Mouse (Mus musculus) cortical plate, adult 2 months (tissue): ENCODE measurements at regions not wholly inside any gene's neighbourhood (a gene's known extent, or its start where the extent isn't known, plus 50 kb on each side); places are given as distances from the start of the nearest gene placed in this dataset.

Experiments used
- CTCF ChIP-seq: fragments of 200-500 bp; IDR thresholded peaks from 2 replicates; pipeline ENCODE4 v1.5.1; 2011; ENCODE audit warnings: mild to moderate bottlenecking, control low read depth, low read length; ENCODE audit not compliant: insufficient read depth; ENCODE audit errors: extremely low read depth
- POLR2A ChIP-seq: fragments of 200-500 bp; IDR thresholded peaks from 2 replicates; pipeline ENCODE4 v1.6.1; 2011; ENCODE audit warnings: mild to moderate bottlenecking, low read length, control low read depth; ENCODE audit not compliant: insufficient read depth; ENCODE audit errors: extremely low read depth

- no peak for TF ChIP-seq POLR2A
- TF ChIP-seq CTCF = no peak
Measured at GRCm38 (mm10) chr6:147822215-147822614, 224.8 kb upstream of the Far2 start.
